Mouse (Mus musculus) olfactory bulb, adult 2 months (tissue): ENCODE results near the gene Zfp524.

Source experiments
- CTCF ChIP-seq: fragments of 200-500 bp; IDR thresholded peaks from 2 replicates; pipeline ENCODE4 v1.5.1; 2012; ENCODE audit warnings: low read depth, mild to moderate bottlenecking, low read length, moderate library complexity; ENCODE audit not compliant: insufficient read depth
- POLR2A ChIP-seq: fragments of 200-500 bp; IDR thresholded peaks from 2 replicates; pipeline ENCODE4 v1.6.1; 2012; ENCODE audit warnings: mild to moderate bottlenecking, low read depth, low read length, moderate library complexity; ENCODE audit not compliant: insufficient read depth

DNA sequence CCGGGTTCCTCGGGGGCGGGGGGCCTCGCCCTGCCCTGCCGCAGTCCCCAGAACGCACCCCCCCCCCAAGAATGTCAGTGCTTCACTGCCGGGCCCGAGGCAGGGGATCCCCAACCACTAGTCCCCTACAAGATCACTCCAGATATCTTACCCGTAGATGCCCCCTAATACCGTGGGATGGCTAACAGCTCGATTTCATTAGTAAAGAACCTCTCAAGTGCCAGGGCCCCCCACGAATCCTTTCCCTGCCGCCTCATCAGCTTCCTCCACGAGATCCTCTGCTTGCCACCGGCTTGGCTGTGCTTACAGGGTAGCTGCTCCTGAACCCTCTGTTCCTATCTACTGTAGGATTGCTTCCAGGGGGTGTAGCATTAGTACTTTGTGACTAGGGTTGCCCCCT lies 6.5 kb downstream of the Zfp524 start:
- TF ChIP-seq CTCF (no peak), POLR2A (no peak)
